Mouse (Mus musculus) c-Kit-positive CD71-positive TER-119-positive erythroid progenitor cells, embryonic 14.5 days (primary cell): ENCODE results near the gene Tgfbi.

Source experiments
- DNase-seq: peaks from one replicate; pipeline ENCODE4 v3.0.0-alpha.2; 2013; ENCODE audit warnings: low spot score

The Tgfbi gene

GRCm38 (mm10) chr13:56634920-56635319 is 25.6 kb downstream of the Tgfbi start:
- no peak for DNase-seq

GRCm38 (mm10) chr13:56637027-56637426 is 27.7 kb downstream of the Tgfbi start:
- DNase-seq = no peak

- no peak for DNase-seq
These were observed 32.4 kb downstream of the Tgfbi start for GRCm38 (mm10) chr13:56641746-56642145.

GRCm38 (mm10) chr13:56644031-56644430 is 34.7 kb downstream of the Tgfbi start:
- no peak for DNase-seq

- DNase-seq = no peak
These were observed 36.4 kb downstream of the Tgfbi start for GRCm38 (mm10) chr13:56645744-56646143.

- DNase-seq = no peak
These were observed 38.5 kb downstream of the Tgfbi start for GRCm38 (mm10) chr13:56647597-56648405.

GRCm38 (mm10) chr13:56650020-56650419 is 40.7 kb downstream of the Tgfbi start:
- no peak for DNase-seq

- DNase-seq = no peak
These were observed 43.1 kb downstream of the Tgfbi start for GRCm38 (mm10) chr13:56652381-56652780.

GRCm38 (mm10) chr13:56654176-56654575 is 44.9 kb downstream of the Tgfbi start:
- no peak for DNase-seq

GRCm38 (mm10) chr13:56657946-56658512 is 48.7 kb downstream of the Tgfbi start:
- peak; percentile 12 for DNase-seq

GRCm38 (mm10) chr13:56658931-56659330 is 49.6 kb downstream of the Tgfbi start:
- no peak for DNase-seq

GRCm38 (mm10) chr13:56661914-56662621 is 52.7 kb downstream of the Tgfbi start:
- no peak for DNase-seq

GRCm38 (mm10) chr13:56664256-56665170 is 55.2 kb downstream of the Tgfbi start:
- DNase-seq = no peak

GRCm38 (mm10) chr13:56671206-56671605 is 61.9 kb downstream of the Tgfbi start:
- no peak for DNase-seq

GRCm38 (mm10) chr13:56677731-56678130 is 68.4 kb downstream of the Tgfbi start:
- DNase-seq = no peak

- no peak for DNase-seq
These were observed 69.0 kb downstream of the Tgfbi start for GRCm38 (mm10) chr13:56678188-56678787.

GRCm38 (mm10) chr13:56678826-56679504 is 69.6 kb downstream of the Tgfbi start:
- DNase-seq = no peak

- DNase-seq = no peak
These were observed 72.6 kb downstream of the Tgfbi start for GRCm38 (mm10) chr13:56681924-56682323.

GRCm38 (mm10) chr13:56682326-56682725 is 73.0 kb downstream of the Tgfbi start:
- no peak for DNase-seq

GRCm38 (mm10) chr13:56683306-56683705 is 74.0 kb downstream of the Tgfbi start:
- DNase-seq = no peak
